Mouse (Mus musculus) embryonic facial prominence, embryonic 15.5 days (tissue): ENCODE data around the gene 1700088E04Rik. TPM values are rescaled to one million over a fixed set of nuclear protein-coding genes. Genes with fewer than 3 reads are reported as not detected.

Experiments
- ATAC-seq: fragments of 200-750 bp; cut with Nextera tagmentation; 2 replicates; pipeline ENCODE4 v1.8.0; 2017; ENCODE audit warnings: low read depth, moderate TSS enrichment; ENCODE audit not compliant: insufficient number of reproducible peaks, low FRiP score, low TSS enrichment
- H3K27ac ChIP-seq: fragments of 300-500 bp; sonication (generic); replicated peaks from 2 replicates; pipeline ENCODE4 v1.5.1; 2015; ENCODE audit warnings: mild to moderate bottlenecking, inconsistent platforms
- H3K27me3 ChIP-seq: fragments of 300-500 bp; sonication (generic); 2 replicates; pipeline ENCODE4 v1.6.1; 2015; ENCODE audit warnings: inconsistent platforms
- H3K36me3 ChIP-seq: fragments of 300-500 bp; sonication (generic); 2 replicates; pipeline ENCODE4 v1.6.1; 2015; ENCODE audit warnings: mild to moderate bottlenecking, inconsistent platforms
- H3K4me1 ChIP-seq: fragments of 300-500 bp; sonication (generic); 2 replicates; pipeline ENCODE4 v1.6.1; 2015; ENCODE audit warnings: inconsistent platforms
- H3K4me2 ChIP-seq: fragments of 300-500 bp; sonication (generic); replicated peaks from 2 replicates; pipeline ENCODE4 v1.6.1; 2015; ENCODE audit warnings: mild to moderate bottlenecking, inconsistent platforms
- H3K4me3 ChIP-seq: fragments of 300-500 bp; sonication (generic); replicated peaks from 2 replicates; pipeline ENCODE4 v1.5.1; 2015; ENCODE audit warnings: mild to moderate bottlenecking, inconsistent platforms
- H3K9ac ChIP-seq: fragments of 300-500 bp; sonication (generic); 2 replicates; pipeline ENCODE4 v1.6.1; 2015; ENCODE audit warnings: inconsistent platforms
- H3K9me3 ChIP-seq: fragments of 300-500 bp; sonication (generic); replicated peaks from 2 replicates; pipeline ENCODE4 v1.6.1; 2016; ENCODE audit warnings: inconsistent platforms
- WGBS: fragments of 180-500 bp; shearing (Covaris S2); methylation state at CpG from one replicate; pipeline ENCODE4 v1.1.7; 2015; 5-methylcytosine and 5-hydroxymethylcytosine counted together
- polyA plus RNA-seq: library from polyadenylated mRNA; unstranded; fragments of >200 nt; fragmentation: Nextera tagmentation; extraction: Ambion mirVana; gene quantifications from 2 replicates; pipeline ENCODE4 v1.2.1, GENCODE M21; 2015

1700088E04Rik gene
- polyA plus RNA-seq, 1 experiment from 2014 or later: 25.2 TPM

DNA sequence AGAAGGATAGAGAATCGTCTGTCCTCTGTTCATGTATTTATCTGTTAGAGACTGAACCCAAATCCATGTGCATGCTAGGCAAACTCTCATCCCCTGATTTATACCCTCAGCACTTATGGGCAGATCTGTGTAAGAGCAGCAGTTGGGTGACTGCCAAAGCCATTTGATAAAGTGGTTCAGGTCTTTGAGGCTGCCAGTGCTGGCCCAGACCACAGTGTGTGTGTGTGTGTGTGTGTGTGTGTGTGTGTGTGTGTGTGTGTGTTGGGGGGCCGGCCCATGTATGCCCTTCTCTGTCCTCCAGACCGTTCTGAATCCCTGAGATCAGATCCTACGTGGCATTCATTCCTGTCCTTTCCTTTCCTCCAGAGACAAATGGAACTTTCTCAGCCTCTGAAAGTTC, 29.3 kb downstream of the 1700088E04Rik start:
- H3K4me1 ChIP-seq: peaks cover 33% of the 10 kb centered on the region
- peaks cover 35% of the 10 kb centered on the region for H3K36me3 ChIP-seq
- no peaks in the 10 kb centered on the region for H3K27me3 ChIP-seq
- no peak for ATAC-seq
- no peak overlapping the region for H3K27ac ChIP-seq
- H3K9me3 ChIP-seq: no peaks in the 10 kb centered on the region
- no peak overlapping the region for H3K4me3 ChIP-seq
- WGBS: 80% methylated on average over 4 of the region's 4 CpGs
- H3K4me2 ChIP-seq: no peak overlapping the region
- H3K9ac ChIP-seq: no peak overlapping the region

DNA sequence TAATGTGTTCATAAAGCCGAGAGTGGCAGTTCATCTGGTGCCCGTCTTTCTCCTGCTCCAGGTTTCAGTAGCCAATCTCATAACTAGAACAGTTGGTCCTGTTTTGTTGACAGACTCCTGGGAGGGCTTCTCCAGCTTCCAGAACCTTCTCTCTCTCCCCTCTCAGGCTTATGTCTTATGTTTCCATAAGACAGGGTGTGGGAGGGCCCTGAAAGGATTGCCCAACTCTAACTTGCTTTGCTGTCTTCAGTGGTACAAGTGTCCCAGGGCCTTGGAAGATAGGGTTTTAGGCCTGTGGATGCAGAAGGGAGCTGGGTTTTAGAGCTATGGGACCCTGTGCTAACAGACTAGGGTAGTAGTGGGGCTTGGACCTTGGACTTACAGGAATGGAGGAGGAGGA, 30.5 kb downstream of the 1700088E04Rik start:
- peaks cover 33% of the 10 kb centered on the region for H3K4me1 ChIP-seq
- H3K4me3 ChIP-seq: peak overlapping the region; percentile 69
- H3K9ac ChIP-seq: 0 out of 2 replicates have a peak overlapping the region, but pooled peaks have one; percentile 70
- H3K4me2 ChIP-seq: peak overlapping the region; percentile 92
- no peak for ATAC-seq
- H3K9me3 ChIP-seq: no peaks in the 10 kb centered on the region
- H3K36me3 ChIP-seq: peaks cover 23% of the 10 kb centered on the region
- no peaks in the 10 kb centered on the region for H3K27me3 ChIP-seq
- WGBS: 44% methylated on average over 2 of the region's 2 CpGs
- H3K27ac ChIP-seq: no peak overlapping the region

DNA sequence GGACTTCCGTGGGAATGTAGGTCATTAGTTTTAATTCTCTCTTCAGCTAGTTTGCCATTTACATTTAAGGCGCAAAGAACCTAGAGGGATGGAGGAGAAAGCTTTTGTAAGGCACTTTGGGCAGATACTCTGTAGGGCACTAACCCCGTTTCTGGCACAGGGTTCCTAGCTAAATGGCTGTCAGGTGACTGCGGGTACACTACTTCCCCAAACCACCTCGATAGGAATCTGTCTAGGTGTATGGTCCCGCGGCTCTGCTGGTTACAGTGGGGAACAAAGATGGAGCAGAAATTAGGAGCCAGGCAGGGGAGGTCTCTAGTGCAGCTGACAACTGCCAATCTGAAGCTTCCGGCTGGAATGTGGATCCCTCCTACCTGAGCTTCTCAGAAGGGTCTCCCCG, 31.0 kb downstream of the 1700088E04Rik start:
- H3K9ac ChIP-seq: peak overlapping the region; percentile 70; the same call in 1 of the 2 replicates
- peak overlapping the region; percentile 69 for H3K4me3 ChIP-seq
- no peaks in the 10 kb centered on the region for H3K27me3 ChIP-seq
- no peaks in the 10 kb centered on the region for H3K9me3 ChIP-seq
- peak overlapping the region; percentile 92 for H3K4me2 ChIP-seq
- peaks cover 18% of the 10 kb centered on the region for H3K36me3 ChIP-seq
- ATAC-seq: no peak
- peaks cover 33% of the 10 kb centered on the region for H3K4me1 ChIP-seq
- H3K27ac ChIP-seq: peak overlapping the region; percentile 90; the same call in 1 of the 2 replicates
- WGBS: 13% methylated on average over 9 of the region's 9 CpGs

DNA sequence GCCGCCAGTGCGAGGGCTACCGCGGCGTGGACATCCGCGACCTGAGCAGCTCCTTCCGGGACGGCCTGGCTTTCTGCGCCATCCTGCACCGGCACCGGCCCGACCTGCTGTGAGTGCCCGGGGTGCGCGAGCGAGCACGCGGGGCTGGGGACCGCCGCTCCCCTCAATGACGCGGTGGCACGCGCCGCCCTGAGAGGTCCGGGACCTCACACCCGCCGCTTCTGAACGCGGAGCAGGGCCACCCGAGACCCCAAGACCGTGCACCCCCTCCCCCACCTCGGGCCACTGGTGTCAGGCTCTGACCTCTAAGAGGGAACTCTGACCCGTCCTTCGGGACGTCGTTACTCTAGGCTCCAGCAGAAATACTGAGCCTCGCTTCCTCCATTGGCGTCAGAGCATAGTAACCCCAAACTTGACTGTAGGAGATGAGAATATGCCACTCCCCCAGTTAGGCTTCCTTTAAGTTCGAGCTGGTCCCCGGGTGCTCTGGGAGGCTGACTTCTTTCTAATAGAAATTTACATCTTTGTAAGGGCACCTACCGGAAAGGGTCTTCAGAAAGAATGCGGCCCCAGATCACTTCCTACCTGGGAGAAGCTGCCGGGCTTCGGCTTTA, 31.6 kb downstream of the 1700088E04Rik start:
- under 1% methylated on average over 46 of the region's 46 CpGs for WGBS
- no peaks in the 10 kb centered on the region for H3K27me3 ChIP-seq
- H3K4me1 ChIP-seq: peaks cover 33% of the 10 kb centered on the region
- H3K27ac ChIP-seq: peak overlapping the region; percentile 90
- peak; percentile 36 for ATAC-seq
- H3K4me3 ChIP-seq: peak overlapping the region; percentile 69
- H3K36me3 ChIP-seq: peaks cover 12% of the 10 kb centered on the region; the same call in 1 of the 2 replicates
- no peaks in the 10 kb centered on the region for H3K9me3 ChIP-seq
- peak overlapping the region; percentile 92 for H3K4me2 ChIP-seq
- H3K9ac ChIP-seq: peak overlapping the region; percentile 70

DNA sequence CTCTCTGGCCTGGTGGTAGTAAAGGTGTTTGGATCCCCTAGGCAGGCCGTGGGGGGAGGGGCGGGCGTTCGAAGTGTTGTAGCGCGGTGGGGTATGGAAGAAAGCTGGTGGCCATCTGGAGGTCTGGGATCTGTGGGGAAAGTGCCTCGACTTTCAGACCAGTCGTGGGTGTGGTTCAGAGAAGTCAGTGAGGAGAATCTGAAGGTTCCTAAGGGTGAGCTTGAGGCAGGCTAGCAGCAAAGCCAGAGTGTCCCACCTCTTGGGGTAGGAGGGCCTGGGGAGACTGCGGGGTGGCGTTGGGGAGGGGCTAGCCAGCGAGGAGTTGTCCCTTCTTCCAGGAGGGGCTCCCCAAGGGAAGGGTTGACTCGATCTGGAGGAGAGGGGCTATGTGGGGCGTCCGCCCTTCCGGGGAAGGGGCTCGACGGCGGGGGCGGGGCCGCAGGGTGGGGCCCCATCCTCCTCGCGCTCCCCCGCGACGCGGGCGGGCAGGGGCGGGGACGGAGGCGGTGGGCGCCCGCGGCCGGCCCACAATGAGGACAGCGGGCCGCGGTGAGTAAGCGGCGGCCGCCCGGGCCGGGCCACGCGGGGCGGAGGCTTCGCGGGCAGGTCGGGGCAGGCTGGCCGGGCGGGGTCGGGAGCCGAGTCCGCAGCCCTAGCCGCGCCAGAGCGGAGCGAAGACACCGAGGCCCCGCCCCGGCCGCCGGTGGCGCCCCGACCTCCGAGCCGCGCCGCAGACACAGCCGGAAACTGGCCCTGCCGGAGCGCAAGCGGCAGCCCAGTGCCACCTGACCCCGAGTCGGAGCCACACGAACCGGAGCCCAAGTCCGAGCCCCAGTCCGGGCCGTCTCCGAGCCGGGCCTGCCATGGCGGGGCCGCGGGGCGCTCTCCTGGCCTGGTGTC, 32.4 kb downstream of the 1700088E04Rik start, which contains the start of gene Micall1:
Gene Micall1 (plus strand): TSS at position 478 of the 900 bp plus-strand sequence.
- Histone ChIP-seq H3K9ac (peak within 1 kb of the TSS; percentile 70), H3K4me3 (peak within 1 kb of the TSS; percentile 69), H3K27ac (peak within 1 kb of the TSS; percentile 90), H3K36me3 (0 out of 2 replicates have a peak, but pooled peaks cover 8% of the 10 kb centered on the region), H3K9me3 (no peaks in the 10 kb centered on the region), H3K4me1 (peaks cover 33% of the 10 kb centered on the region), H3K27me3 (no peaks in the 10 kb centered on the region), H3K4me2 (peak within 1 kb of the TSS; percentile 92)
- peak; percentile 83 for ATAC-seq
- under 1% methylated on average over 67 of the region's 85 CpGs for WGBS

DNA sequence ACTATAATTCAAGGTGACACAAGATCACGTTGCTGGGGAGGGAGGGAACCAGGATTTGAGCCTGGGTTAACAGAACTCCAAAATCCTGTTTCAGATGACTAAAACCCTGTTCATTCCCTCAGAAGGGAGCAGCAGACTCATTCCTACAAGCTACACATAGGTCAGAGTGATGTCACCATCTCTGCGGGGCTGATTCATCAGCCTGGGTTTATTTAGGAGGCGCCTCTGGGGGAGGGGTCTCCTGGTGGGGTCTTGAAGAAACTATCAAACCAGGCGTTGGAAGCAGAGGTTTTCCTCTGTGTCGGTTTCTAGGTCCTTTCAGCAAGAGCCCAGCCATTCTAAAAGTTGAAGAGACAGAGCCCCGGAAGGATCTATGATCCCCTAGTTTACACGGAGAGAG, 33.1 kb downstream of the 1700088E04Rik start:
- Histone ChIP-seq H3K27ac (peak overlapping the region; percentile 90), H3K4me1 (peaks cover 33% of the 10 kb centered on the region), H3K4me2 (peak overlapping the region; percentile 92), H3K4me3 (peak overlapping the region; percentile 69), H3K36me3 (0 out of 2 replicates have a peak, but pooled peaks cover 7% of the 10 kb centered on the region), H3K9me3 (no peaks in the 10 kb centered on the region), H3K27me3 (no peaks in the 10 kb centered on the region), H3K9ac (peak overlapping the region; percentile 70; the same call in 1 of the 2 replicates)
- no peak for ATAC-seq
- 14% methylated on average over 7 of the region's 7 CpGs for WGBS

DNA sequence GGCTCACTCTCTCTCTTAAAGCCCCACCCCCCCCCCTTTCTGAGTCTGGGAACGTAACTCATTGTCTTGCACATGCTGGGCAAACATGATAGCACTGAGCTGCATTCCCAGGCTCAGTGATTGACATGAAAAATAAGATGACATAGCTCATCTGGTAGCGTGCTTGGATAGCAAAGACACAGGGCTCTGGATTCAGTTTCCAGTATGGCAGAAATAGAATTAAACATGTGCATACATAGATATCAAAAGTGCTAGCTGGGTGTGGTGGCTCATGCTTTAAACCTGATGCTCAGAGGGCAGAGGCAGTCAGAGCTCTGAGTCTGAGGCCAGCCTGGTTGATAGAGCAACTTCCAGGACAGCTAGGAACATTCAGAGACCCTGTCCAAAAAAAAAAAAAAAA, 35.2 kb downstream of the 1700088E04Rik start:
- H3K9me3 ChIP-seq: no peaks in the 10 kb centered on the region
- no peak overlapping the region for H3K4me2 ChIP-seq
- no peaks in the 10 kb centered on the region for H3K27me3 ChIP-seq
- H3K9ac ChIP-seq: no peak overlapping the region
- WGBS: 44% methylated on average over 2 of the region's 2 CpGs
- no peaks in the 10 kb centered on the region for H3K36me3 ChIP-seq
- H3K4me3 ChIP-seq: no peak overlapping the region
- no peak overlapping the region for H3K27ac ChIP-seq
- peaks cover 31% of the 10 kb centered on the region for H3K4me1 ChIP-seq
- no peak for ATAC-seq

DNA sequence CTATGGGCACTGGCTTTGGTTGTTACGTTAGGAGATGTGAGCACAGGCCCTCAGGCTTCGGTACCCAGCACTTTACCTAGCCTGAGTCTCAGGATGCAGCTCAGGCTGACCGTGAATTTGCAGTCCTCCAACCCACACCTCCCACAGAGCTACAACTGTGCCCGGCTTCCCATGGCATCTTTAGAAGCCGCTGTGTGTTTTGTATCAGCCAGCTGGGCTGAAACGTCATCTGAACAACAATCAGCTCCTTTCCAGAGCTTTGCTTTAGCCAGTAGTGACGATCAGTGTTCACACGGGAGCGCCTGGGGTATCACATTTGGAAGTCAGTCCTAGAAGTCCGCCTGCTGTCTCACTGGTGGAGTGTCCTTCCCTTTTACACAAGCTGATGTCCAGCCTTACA, 37.8 kb downstream of the 1700088E04Rik start:
- H3K9ac ChIP-seq: no peak overlapping the region
- ATAC-seq: no peak
- no peaks in the 10 kb centered on the region for H3K9me3 ChIP-seq
- WGBS: 69% methylated on average over 10 of the region's 10 CpGs
- no peaks in the 10 kb centered on the region for H3K27me3 ChIP-seq
- H3K27ac ChIP-seq: no peak overlapping the region
- no peak overlapping the region for H3K4me3 ChIP-seq
- H3K4me2 ChIP-seq: no peak overlapping the region
- H3K36me3 ChIP-seq: no peaks in the 10 kb centered on the region
- H3K4me1 ChIP-seq: peaks cover 31% of the 10 kb centered on the region

DNA sequence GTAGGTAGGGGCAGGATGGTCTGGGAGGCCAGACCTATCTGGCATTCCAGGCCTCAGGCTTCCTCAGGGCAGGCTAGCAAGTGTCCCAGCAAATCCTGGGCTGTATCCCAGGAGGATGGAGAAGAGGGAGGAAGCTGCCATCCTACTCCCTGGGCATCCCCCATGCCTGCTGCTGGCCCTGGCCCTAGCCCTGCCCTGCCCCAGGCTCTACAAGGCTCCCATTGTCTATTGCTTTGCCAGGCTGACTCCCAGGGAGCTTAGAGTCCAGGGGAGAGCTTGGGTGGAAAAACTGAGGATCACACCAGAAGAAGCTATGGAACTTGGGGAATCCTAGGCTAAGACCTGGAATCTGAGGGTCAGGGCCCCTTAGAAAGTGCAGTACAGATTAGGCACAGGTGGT, 39.5 kb downstream of the 1700088E04Rik start:
- Histone ChIP-seq H3K36me3 (no peaks in the 10 kb centered on the region), H3K27ac (peak overlapping the region; percentile 36), H3K9ac (no peak overlapping the region)

DNA sequence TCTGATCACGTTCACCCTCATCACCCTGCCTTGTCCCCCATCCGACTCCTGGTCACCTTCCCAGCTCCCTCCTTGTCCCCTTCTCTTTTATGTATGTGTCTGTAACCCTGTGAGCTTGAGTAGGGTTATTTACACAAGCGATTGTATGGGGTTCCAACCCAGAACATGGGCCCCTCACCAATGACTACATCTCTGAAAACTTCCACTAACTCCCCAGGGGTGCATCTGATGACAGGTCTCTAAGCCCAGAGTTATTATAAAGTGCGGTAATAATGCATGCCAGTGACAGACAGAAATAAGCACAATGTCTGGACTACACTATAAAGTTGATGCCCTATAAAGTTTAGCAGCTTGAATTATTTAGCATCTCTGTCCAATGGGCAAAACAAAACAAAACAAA, 40.7 kb downstream of the 1700088E04Rik start:
- Histone ChIP-seq H3K9me3 (no peaks in the 10 kb centered on the region), H3K4me3 (no peak overlapping the region), H3K9ac (no peak overlapping the region), H3K27ac (no peak overlapping the region), H3K4me1 (peaks cover 46% of the 10 kb centered on the region), H3K27me3 (no peaks in the 10 kb centered on the region), H3K4me2 (no peak overlapping the region), H3K36me3 (peaks cover 7% of the 10 kb centered on the region)
- WGBS: 53% methylated on average over 4 of the region's 4 CpGs
- ATAC-seq: no peak

More for the DNA sequence above, 39.5 kb downstream of the 1700088E04Rik start:
- Histone ChIP-seq H3K27me3 (no peaks in the 10 kb centered on the region), H3K4me3 (no peak overlapping the region), H3K4me1 (peaks cover 43% of the 10 kb centered on the region), H3K9me3 (no peaks in the 10 kb centered on the region), H3K4me2 (no peak overlapping the region)
- no peak; the same call in 1 of the 2 replicates for ATAC-seq

DNA sequence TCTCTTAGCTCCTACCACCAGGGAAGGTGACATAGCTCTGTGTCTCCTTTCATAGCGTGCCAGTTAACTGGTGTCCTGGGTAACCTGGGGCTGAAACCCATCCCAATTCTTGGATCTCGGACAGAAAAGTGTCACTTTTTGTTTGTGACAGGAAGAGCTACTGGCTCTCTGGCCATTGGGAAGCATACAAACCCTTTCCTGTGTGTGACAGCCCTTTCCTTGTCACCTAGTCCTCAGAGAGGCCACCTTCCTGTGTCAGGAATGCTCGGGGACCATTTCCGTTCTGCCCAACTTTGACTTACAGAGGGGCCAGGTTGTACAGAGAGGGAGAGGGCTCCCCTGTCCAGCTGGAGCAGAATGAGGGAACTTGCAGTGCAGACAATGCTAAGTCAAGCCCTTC, 41.6 kb downstream of the 1700088E04Rik start:
- peaks cover 46% of the 10 kb centered on the region for H3K4me1 ChIP-seq
- no peak for ATAC-seq
- no peaks in the 10 kb centered on the region for H3K27me3 ChIP-seq
- no peak overlapping the region for H3K9ac ChIP-seq
- H3K9me3 ChIP-seq: no peaks in the 10 kb centered on the region
- H3K36me3 ChIP-seq: peaks cover 11% of the 10 kb centered on the region
- peak overlapping the region; percentile 88 for H3K27ac ChIP-seq
- WGBS: 53% methylated on average over 4 of the region's 4 CpGs
- no peak overlapping the region for H3K4me2 ChIP-seq
- no peak overlapping the region for H3K4me3 ChIP-seq
